Mouse (Mus musculus): ENCODE measurements around the gene Rec114.

Gene Rec114

DNA sequence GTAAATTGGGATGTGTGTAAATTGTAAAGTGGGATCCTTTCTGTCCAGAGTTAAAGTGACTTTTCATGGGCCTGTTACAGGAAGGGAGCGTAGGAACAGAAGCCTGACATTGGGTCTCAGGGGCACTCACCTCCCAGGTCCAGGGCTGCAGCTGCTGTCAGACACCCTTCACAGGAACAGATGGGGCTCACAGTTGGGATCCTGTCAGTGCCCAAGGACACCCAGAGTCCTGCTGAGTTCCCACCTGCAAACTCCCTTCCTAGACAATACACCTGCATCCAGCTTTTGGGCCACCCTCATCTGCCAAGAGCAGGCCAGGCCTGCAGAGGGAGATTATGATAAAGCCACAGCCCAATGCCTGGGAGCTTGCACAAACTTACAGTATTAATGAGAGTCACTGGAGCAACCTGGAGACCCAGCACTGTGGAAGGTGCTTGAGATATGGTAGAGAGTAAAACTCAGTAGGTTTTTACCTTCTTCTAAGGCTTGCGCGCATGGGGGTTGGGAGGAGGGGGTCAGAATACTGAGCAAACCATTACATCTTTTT is at the start of gene Rec114:
Gene Rec114 (minus strand): TSS at position 263 of the 547 bp plus-strand sequence.
- DNase-seq (ENCODE audit: low read depth, low spot score), result no peak

- no peak for DNase-seq (ENCODE audit: low read depth, low spot score)
These were observed 45.7 kb upstream of the Rec114 start for GRCm38 (mm10) chr9:58789476-58789875.

- peak; percentile 50 for DNase-seq (ENCODE audit: low read depth, low spot score)
These were observed 31.6 kb upstream of the Rec114 start for GRCm38 (mm10) chr9:58775363-58775762.

GRCm38 (mm10) chr9:58774761-58775160 is 31.0 kb upstream of the Rec114 start:
- DNase-seq (ENCODE audit: low read depth, low spot score), result peak; percentile 40

GRCm38 (mm10) chr9:58769943-58770342 is 26.2 kb upstream of the Rec114 start:
- DNase-seq (ENCODE audit: low read depth, low spot score), result no peak

DNA sequence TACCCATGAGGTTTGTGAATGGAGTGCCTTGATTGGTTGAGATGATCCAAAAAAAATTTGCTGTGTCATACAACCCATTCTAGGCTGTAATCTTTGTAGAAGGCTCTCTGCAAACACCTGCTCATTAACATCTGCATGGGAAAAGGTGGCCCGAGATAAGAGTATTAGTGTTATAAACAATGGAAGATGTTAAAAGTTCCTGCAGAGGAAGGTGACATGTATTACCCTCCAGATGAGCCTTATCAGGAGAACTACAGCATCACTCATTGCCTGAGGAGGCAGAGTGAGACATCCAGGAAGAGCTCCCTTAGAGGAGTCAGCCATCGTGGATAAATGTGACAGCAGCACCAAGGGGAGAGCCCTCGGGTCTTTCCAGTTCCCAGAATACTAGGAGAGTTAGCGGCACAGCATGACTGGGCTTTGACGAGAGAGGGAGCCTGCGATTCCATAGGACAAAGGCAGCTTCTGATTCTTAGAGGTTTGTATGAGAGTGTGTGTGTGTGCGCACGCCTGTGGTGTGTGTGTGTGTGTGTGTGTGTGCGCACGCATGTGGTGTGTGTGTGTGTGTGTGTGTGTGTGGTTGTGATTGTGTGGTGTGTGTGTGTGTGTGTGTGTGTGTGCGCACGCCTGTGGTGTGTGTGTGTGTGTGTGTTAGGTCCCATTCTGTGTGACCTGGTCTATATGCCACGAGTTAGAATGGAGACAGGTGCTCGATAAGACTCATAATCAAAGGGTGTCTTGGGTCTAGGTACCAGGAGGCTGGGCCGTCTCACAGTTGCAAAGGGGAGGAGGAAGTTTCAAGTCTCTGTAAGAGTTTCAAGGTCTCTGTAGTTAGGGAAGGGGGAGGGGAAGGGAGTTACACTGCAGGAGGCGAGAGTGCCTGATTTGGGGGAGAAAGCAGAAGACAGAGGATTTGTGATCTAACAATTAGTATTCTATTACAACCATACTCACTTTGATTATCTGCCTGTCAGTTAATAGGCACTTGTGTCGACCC is 23.5 kb upstream of the Rec114 start:
- DNase-seq (ENCODE audit: low read depth, low spot score), result peak; percentile 52

DNA sequence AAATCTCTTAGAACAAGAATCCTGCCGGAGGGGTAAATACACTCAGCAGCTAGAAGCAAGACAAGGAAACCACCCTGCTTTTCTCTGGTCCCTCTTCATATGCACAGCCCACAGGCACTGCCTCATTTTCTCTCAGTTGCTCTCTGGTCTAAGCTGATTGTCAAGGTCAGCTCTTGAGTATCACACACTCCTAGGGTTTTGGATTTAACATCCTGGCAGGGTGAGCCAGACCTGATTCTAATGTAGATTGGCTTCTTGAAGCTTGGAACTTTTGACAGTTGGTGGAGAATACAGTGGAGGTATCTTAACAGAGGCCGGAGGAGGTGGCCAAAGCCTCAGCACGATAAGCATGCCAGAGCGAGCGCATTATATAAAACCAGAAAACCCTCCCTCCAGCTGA is 20.6 kb upstream of the Rec114 start:
- DNase-seq (ENCODE audit: low read depth, low spot score), result peak; percentile 67

GRCm38 (mm10) chr9:58763114-58763513 is 19.4 kb upstream of the Rec114 start:
- no peak for DNase-seq (ENCODE audit: low read depth, low spot score)

DNA sequence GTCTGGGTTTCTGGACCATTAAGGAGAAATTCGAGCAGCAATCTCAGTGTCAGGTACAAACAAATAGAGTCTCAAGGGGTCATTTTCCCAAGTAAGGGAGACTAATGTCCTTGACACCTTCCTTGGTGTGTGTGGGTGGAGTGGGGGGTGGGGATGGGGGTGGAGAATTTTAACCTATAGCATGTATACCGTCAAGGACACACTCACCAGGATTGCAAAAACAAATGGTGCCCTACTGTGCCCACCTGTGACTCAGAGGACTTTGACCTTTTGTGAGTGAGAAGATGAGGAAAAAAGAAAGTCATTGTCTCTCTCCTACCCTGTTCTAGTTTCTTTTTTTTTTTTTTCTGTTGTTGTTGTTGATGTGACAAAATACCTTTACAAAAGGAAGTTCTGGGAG is 18.3 kb upstream of the Rec114 start:
- peak; percentile 71 for DNase-seq (ENCODE audit: low read depth, low spot score)

DNA sequence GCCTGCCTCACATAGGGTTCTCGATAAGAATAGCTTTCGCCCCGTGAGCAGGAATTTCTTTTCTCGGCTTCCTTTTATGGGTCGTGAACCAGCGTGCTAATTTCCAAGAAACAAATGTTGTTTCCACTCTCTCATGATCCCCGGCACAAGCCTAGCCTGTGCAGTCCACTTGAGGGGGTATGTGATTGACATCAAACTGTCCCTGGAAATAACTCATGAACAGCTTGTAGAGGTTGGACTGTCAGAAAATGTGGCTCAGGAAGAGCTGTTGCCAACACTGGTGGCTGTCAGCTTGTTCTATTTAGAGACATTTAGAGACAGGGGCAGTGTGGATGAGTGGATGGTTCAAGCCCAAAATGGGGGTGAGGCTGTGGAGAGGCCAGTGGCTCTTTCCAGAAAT is 15.0 kb upstream of the Rec114 start:
- DNase-seq (ENCODE audit: low read depth, low spot score), result no peak

DNA sequence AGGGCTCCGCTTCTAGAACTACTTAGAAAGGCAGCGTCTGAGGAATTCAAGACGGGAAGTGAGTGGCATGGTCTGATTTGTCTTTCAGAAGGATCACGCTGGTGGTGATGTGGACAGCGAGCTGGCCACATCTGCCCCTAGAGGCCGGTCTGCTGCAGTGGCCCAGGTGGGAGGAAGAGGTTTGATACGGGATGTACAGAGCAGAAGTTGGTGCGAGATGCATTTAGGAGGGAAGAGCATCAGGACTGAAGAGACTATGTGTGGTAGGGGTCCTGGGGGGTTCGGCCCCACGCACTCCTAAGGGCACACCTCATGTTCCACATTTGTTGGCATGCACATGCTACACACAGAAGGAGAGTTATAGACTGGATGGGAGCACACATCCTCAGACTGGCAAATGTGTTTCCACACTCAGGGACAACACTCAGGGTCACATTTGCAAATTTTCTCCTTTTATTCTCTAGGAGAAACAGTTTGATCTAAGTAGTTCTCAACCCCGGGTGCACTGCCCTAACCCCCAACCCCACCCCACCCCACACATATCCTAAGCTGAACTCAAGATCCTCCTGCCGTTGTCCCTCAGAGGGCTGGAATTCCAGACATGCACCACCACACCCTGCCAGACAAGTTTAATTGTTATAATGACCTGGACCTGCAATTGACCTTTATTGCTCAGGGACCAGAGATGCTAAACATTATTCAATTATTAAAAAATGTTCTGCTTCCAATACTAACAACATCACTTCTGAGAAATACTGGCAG is 12.8 kb upstream of the Rec114 start:
- peak; percentile 81 for DNase-seq (ENCODE audit: low read depth, low spot score)

- no peak for DNase-seq (ENCODE audit: low read depth, low spot score)
These were observed 9.8 kb upstream of the Rec114 start for GRCm38 (mm10) chr9:58753606-58754005.

DNA sequence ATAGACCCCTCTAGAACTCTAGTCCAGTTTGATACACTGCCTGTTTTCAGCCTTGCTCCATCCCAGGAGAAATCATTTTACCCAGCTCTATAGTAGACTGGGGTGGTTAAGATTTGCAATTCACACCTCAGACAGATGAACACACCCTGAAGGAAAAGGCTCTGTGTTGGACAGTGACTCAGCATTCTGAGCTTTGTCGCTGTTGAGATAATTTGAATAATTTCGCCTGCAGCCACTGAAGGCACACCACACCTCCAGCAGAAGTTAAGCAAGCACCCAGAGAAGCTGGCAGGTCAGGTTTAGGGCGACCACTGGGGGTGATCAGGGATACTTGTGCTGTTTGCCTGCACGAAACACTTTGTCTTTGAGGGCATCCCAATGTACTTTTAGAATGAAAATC is 4.4 kb upstream of the Rec114 start:
- DNase-seq (ENCODE audit: low read depth, low spot score), result peak; percentile 77

GRCm38 (mm10) chr9:58747328-58747755 is 3.6 kb upstream of the Rec114 start:
- DNase-seq (ENCODE audit: low read depth, low spot score), result peak; percentile 59

GRCm38 (mm10) chr9:58742692-58743091 is 1.1 kb downstream of the Rec114 start:
- DNase-seq (ENCODE audit: low read depth, low spot score), result no peak

GRCm38 (mm10) chr9:58741369-58741768 is 2.4 kb downstream of the Rec114 start:
- DNase-seq (ENCODE audit: low read depth, low spot score), result peak; percentile 57

GRCm38 (mm10) chr9:58739791-58740190 is 4.0 kb downstream of the Rec114 start:
- DNase-seq (ENCODE audit: low read depth, low spot score), result peak; percentile 56

GRCm38 (mm10) chr9:58723165-58723564 is 20.6 kb downstream of the Rec114 start:
- no peak for DNase-seq (ENCODE audit: low read depth, low spot score)

DNA sequence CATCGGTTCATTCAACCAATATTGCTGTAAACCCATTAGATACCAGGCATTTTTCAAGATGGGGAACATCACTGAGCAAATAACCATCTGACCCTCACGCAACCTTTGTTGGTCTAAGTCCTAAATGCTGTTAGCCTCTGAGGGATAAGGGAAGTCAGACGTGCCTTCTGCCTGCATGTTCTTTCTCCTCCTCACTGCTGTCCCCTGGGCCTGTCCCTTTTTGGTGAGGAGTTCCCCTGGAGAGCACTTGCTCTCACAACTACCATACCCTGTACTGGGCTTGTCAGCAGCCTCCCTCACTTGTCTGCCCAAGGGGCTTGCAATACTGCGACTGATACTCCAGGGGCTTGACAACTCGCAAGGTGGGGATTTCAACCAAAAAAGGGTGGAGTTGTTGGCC is 21.6 kb downstream of the Rec114 start:
- no peak for DNase-seq (ENCODE audit: low read depth, low spot score)

GRCm38 (mm10) chr9:58721021-58721420 is 22.7 kb downstream of the Rec114 start:
- DNase-seq (ENCODE audit: low read depth, low spot score), result no peak

- no peak for DNase-seq (ENCODE audit: low read depth, low spot score)
These were observed 23.6 kb downstream of the Rec114 start for GRCm38 (mm10) chr9:58720167-58720566.

DNA sequence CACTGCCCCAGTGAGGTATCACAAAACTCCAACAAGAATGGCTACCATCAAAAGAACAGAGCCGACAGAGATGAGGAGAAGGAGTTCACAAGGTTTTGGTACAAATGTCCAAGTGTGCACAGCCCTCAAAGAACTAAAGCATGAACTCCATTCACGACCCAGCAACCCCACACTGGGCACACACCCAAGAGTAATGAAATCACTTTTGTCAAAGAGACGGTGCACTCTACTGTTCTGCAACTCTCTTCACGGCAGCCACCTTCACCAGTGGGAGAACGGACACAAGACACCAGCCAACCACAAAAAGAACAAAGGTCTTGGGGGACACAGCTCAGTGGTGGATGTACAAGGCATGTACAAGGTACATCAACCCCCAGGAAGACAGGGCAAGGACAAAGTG is 24.3 kb downstream of the Rec114 start:
- DNase-seq (ENCODE audit: low read depth, low spot score), result no peak
